Mouse (Mus musculus) erythroblast, embryonic 14.5 days (primary cell): ENCODE measurements at regions not wholly inside any gene's neighbourhood (a gene's known extent, or its start where the extent isn't known, plus 50 kb on each side); places are given as distances from the start of the nearest gene placed in this dataset.

Experiments used
- GATA1 ChIP-seq: IDR thresholded peaks from 2 replicates; pipeline ENCODE4 v1.6.1; 2012; ENCODE audit warnings: low read length, inconsistent platforms, mixed read lengths
- TAL1 ChIP-seq: IDR thresholded peaks from 3 replicates; pipeline ENCODE4 v1.6.1; 2012; ENCODE audit warnings: low read length, inconsistent platforms, mixed read lengths

GRCm38 (mm10) chr13:97695022-97695421, 65.4 kb downstream of the Gm10260 start:
- TF ChIP-seq GATA1 (no peak), TAL1 (no peak)
